Mouse (Mus musculus) E14TG2a.4 (cell line): ENCODE results near the gene Cldnd2.

Source experiments
- CTCF ChIP-seq: conservative IDR thresholded peaks from 2 replicates; pipeline ENCODE4 v1.5.1; 2014; ENCODE audit warnings: low read length
- NANOG ChIP-seq: IDR thresholded peaks from 2 replicates; pipeline ENCODE4 v1.6.1; 2014; ENCODE audit warnings: borderline replicate concordance, low read length, mixed read lengths

GRCm38 (mm10) chr7:43438611-43439010, 2.0 kb upstream of the Cldnd2 start:
- TF ChIP-seq CTCF (no peak), NANOG (no peak)
